Mouse (Mus musculus) myocyte (in vitro differentiated cells): ENCODE data around the gene AC124108.1.

Source experiments
- CEBPB ChIP-seq: IDR thresholded peaks from 2 replicates; pipeline ENCODE4 v1.6.1; 2011; ENCODE audit warnings: mild to moderate bottlenecking, moderate library complexity; ENCODE audit not compliant: poor library complexity, insufficient read depth, severe bottlenecking
- E2F4 ChIP-seq: IDR thresholded peaks from one replicate; pipeline ENCODE4 v1.6.1; 2011; ENCODE audit warnings: mild to moderate bottlenecking, control low read depth, moderate library complexity; ENCODE audit not compliant: insufficient read depth
- MAX ChIP-seq: IDR thresholded peaks from one replicate; pipeline ENCODE4 v1.6.1; 2011; ENCODE audit warnings: low read depth, mild to moderate bottlenecking, control low read depth
- POLR2A ChIP-seq: IDR thresholded peaks from one replicate; pipeline ENCODE4 v1.6.1; 2011; ENCODE audit warnings: low read depth, mild to moderate bottlenecking, control low read depth, moderate library complexity; ENCODE audit not compliant: insufficient read length
- POLR2AphosphoS2 ChIP-seq: IDR thresholded peaks from one replicate; pipeline ENCODE4 v1.6.1; 2011; ENCODE audit warnings: low read depth, control low read depth; ENCODE audit not compliant: insufficient read length
- REST ChIP-seq: IDR thresholded peaks from one replicate; pipeline ENCODE4 v1.6.1; 2011; ENCODE audit warnings: mild to moderate bottlenecking, control low read depth, moderate library complexity; ENCODE audit not compliant: insufficient read depth, insufficient read length
- TCF12 ChIP-seq: IDR thresholded peaks from one replicate; pipeline ENCODE4 v1.6.1; 2011; ENCODE audit warnings: mild to moderate bottlenecking, control low read depth; ENCODE audit not compliant: poor library complexity, insufficient read depth, severe bottlenecking
- USF1 ChIP-seq: IDR thresholded peaks from one replicate; pipeline ENCODE4 v1.6.1; 2011; ENCODE audit warnings: low read depth, mild to moderate bottlenecking, control low read depth, moderate library complexity

GRCm38 (mm10) chr1:132188442-132189066 lies 2.7 kb upstream of the AC124108.1 start:
- TF ChIP-seq TCF12 (no peak), POLR2AphosphoS2 (no peak), MAX (no peak), POLR2A (no peak), REST (peak; percentile 54), CEBPB (no peak), E2F4 (no peak), USF1 (no peak)
